Mouse (Mus musculus) heart, adult 2 months (tissue): Measurements from ENCODE around the gene Olfr373. TPM values are rescaled to one million over a fixed set of nuclear protein-coding genes. Genes with fewer than 3 reads are reported as not detected.
"Not testable (repeated sequence)": the region's sequence is repeated elsewhere in the genome, so short reads cannot be mapped to it uniquely, and the experiment has no call there.

Experiments used
- DNase-seq, 2 experiments: peaks; one replicate each; pipeline ENCODE4 v3.0.0; 2021
- H3K27ac ChIP-seq: fragments of 200-600 bp; 2 replicates; pipeline ENCODE4 v1.8.1; 2022
- H3K27me3 ChIP-seq: fragments of 200-500 bp; 2 replicates; pipeline ENCODE4 v1.6.1; 2012; ENCODE audit warnings: mild to moderate bottlenecking, low read length, inconsistent platforms, mixed read lengths; ENCODE audit not compliant: control insufficient read depth, insufficient read depth
- H3K36me3 ChIP-seq: fragments of 200-500 bp; 2 replicates; pipeline ENCODE4 v1.6.1; 2012; ENCODE audit warnings: low read length, inconsistent platforms; ENCODE audit not compliant: control insufficient read depth, insufficient read depth
- H3K4me1 ChIP-seq: fragments of 200-500 bp; 2 replicates; pipeline ENCODE4 v1.6.1; 2011; ENCODE audit warnings: low read length; ENCODE audit not compliant: control insufficient read depth, insufficient read depth
- H3K4me3 ChIP-seq: fragments of 200-600 bp; 2 replicates; pipeline ENCODE4 v1.8.1; 2022
- H3K79me2 ChIP-seq: fragments of 200-500 bp; replicated peaks from 2 replicates; pipeline ENCODE4 v1.6.1; 2012; ENCODE audit warnings: mild to moderate bottlenecking, inconsistent platforms, low read length, moderate library complexity, mixed read lengths; ENCODE audit not compliant: control insufficient read depth, insufficient read depth
- H3K9ac ChIP-seq: fragments of 200-500 bp; 2 replicates; pipeline ENCODE4 v1.6.1; 2012; ENCODE audit warnings: low read depth, mild to moderate bottlenecking, control low read depth, inconsistent platforms, low read length, mixed read lengths
- CTCF ChIP-seq: fragments of 200-600 bp; IDR thresholded peaks from 2 replicates; pipeline ENCODE4 v1.8.1; 2022; ENCODE audit warnings: antibody characterized with exemption, mild to moderate bottlenecking, moderate library complexity
- EP300 ChIP-seq: fragments of 200-500 bp; IDR thresholded peaks from 2 replicates; pipeline ENCODE4 v1.6.1; 2011; ENCODE audit warnings: low read depth, low read length, control low read depth; ENCODE audit not compliant: insufficient read depth
- POLR2A ChIP-seq: fragments of 200-500 bp; IDR thresholded peaks from 2 replicates; pipeline ENCODE4 v1.6.1; 2011; ENCODE audit warnings: mild to moderate bottlenecking, low read depth, low read length, control low read depth; ENCODE audit not compliant: insufficient read depth
- WGBS: fragments of 180-500 bp; shearing (Covaris S2); methylation state at CpG from one replicate; pipeline ENCODE4 v1.1.7; 2018; 5-methylcytosine and 5-hydroxymethylcytosine counted together
- intact Hi-C: fragments of 180-260 bp; cut with DNase I; formaldehyde crosslinking; loops from one replicate; pipeline ENCODE4 v1.15.1; 2025
- polyA plus RNA-seq: library from polyadenylated mRNA; depleted of rRNA; stranded (reverse); fragments of >200 nt; gene quantifications from 2 replicates; pipeline ENCODE4 v1.2.3, GENCODE M21; 2012
- total RNA-seq, 2 experiments: library from RNA; stranded (reverse); gene quantifications; 2 replicates each; pipeline ENCODE4 v1.2.3; 2021

Gene Olfr373
- total and polyA plus RNA-seq, 3 experiments = not detected

GRCm38 (mm10) chr8:72105165-72105564, 22.2 kb downstream of the Olfr373 start:
- H3K4me1 ChIP-seq = no peaks in the 10 kb centered on the region
- no peaks in the 10 kb centered on the region for H3K27me3 ChIP-seq
- H3K4me3 ChIP-seq = no peak overlapping the region
- no peak overlapping the region for H3K27ac ChIP-seq
- intact Hi-C loops = no loop called here
- TF ChIP-seq CTCF (peak; percentile 47), POLR2A (no peak)
- no peaks in the 10 kb centered on the region for H3K79me2 ChIP-seq
- 24% methylated on average over 4 of the region's 4 CpGs for WGBS
- H3K36me3 ChIP-seq = no peaks in the 10 kb centered on the region
- DNase-seq = no peak
- H3K9ac ChIP-seq = no peak overlapping the region

- intact Hi-C loops = no loop called here
- no peaks in the 10 kb centered on the region for H3K79me2 ChIP-seq
- no peak for TF ChIP-seq EP300
- no peak for TF ChIP-seq POLR2A
- TF ChIP-seq CTCF = no peak
- H3K27me3 ChIP-seq = no peaks in the 10 kb centered on the region
- H3K9ac ChIP-seq = no peak within 1 kb of the TSS
- H3K27ac ChIP-seq = no peak within 1 kb of the TSS
- H3K4me1 ChIP-seq = no peaks in the 10 kb centered on the region
- 86% methylated on average over 3 of the region's 3 CpGs for WGBS
- DNase-seq = no peak
- no peak within 1 kb of the TSS for H3K4me3 ChIP-seq
- H3K36me3 ChIP-seq = no peaks in the 10 kb centered on the region
Observed at GRCm38 (mm10) chr8:72106740-72107139, 23.8 kb downstream of the Olfr373 start, which contains the start of gene Olfr374. Gene Olfr374, plus strand, starts transcription at chr8:72107040.

GRCm38 (mm10) chr8:72110876-72111275, 27.9 kb downstream of the Olfr373 start:
- Histone ChIP-seq H3K4me1 (no peaks in the 10 kb centered on the region), H3K36me3 (no peaks in the 10 kb centered on the region), H3K27me3 (no peaks in the 10 kb centered on the region), H3K9ac (no peak overlapping the region), H3K27ac (no peak overlapping the region), H3K4me3 (no peak overlapping the region), H3K79me2 (no peaks in the 10 kb centered on the region)
- DNase-seq = no peak
- intact Hi-C loops = no loop called here
- 64% methylated on average over 6 of the region's 6 CpGs for WGBS
- TF ChIP-seq POLR2A = no peak
- no peak for TF ChIP-seq EP300
- no peak for TF ChIP-seq CTCF

- no peak for DNase-seq
- H3K36me3 ChIP-seq = no peaks in the 10 kb centered on the region
- H3K4me3 ChIP-seq = no peak overlapping the region
- no peaks in the 10 kb centered on the region for H3K4me1 ChIP-seq
- no peak overlapping the region for H3K9ac ChIP-seq
- H3K27me3 ChIP-seq = no peaks in the 10 kb centered on the region
- TF ChIP-seq CTCF (peak; percentile 43), EP300 (no peak), POLR2A (no peak)
- intact Hi-C loops = no loop called here
- 64% methylated on average over 3 of the region's 3 CpGs for WGBS
- H3K27ac ChIP-seq = no peak overlapping the region
- H3K79me2 ChIP-seq = no peaks in the 10 kb centered on the region
Observed at GRCm38 (mm10) chr8:72112486-72112885, 29.5 kb downstream of the Olfr373 start.

- DNase-seq = no peak
- WGBS = 79% methylated on average over 2 of the region's 2 CpGs
- Histone ChIP-seq H3K9ac (no peak overlapping the region), H3K4me3 (no peak overlapping the region), H3K79me2 (no peaks in the 10 kb centered on the region), H3K27ac (no peak overlapping the region), H3K27me3 (no peaks in the 10 kb centered on the region), H3K4me1 (no peaks in the 10 kb centered on the region), H3K36me3 (no peaks in the 10 kb centered on the region)
- intact Hi-C loops = no loop called here
- TF ChIP-seq EP300 (no peak), CTCF (no peak), POLR2A (no peak)
Observed at GRCm38 (mm10) chr8:72115202-72115601, 32.2 kb downstream of the Olfr373 start.

- 45% methylated on average over 4 of the region's 4 CpGs for WGBS
Observed at GRCm38 (mm10) chr8:72118616-72119015, 35.6 kb downstream of the Olfr373 start.

GRCm38 (mm10) chr8:72121486-72121885, 38.5 kb downstream of the Olfr373 start:
- H3K36me3 ChIP-seq, H3K9ac ChIP-seq, H3K27ac ChIP-seq, intact Hi-C loops, DNase-seq, H3K27me3 ChIP-seq, H3K4me3 ChIP-seq, H3K79me2 ChIP-seq, H3K4me1 ChIP-seq: not testable (repeated sequence)
- WGBS = 67% methylated on average over 3 of the region's 3 CpGs

More at GRCm38 (mm10) chr8:72118616-72119015, 35.6 kb downstream of the Olfr373 start:
- H3K27me3 ChIP-seq = no peaks in the 10 kb centered on the region
- no peak for DNase-seq
- no peak overlapping the region for H3K27ac ChIP-seq
- no peak overlapping the region for H3K4me3 ChIP-seq
- no peaks in the 10 kb centered on the region for H3K36me3 ChIP-seq
- H3K79me2 ChIP-seq = no peaks in the 10 kb centered on the region
- H3K4me1 ChIP-seq = no peaks in the 10 kb centered on the region
- H3K9ac ChIP-seq = no peak overlapping the region
- intact Hi-C loops = no loop called here
- TF ChIP-seq CTCF (peak; percentile 28), EP300 (no peak), POLR2A (no peak)
